Mouse (Mus musculus): ENCODE results near the gene Sugt1.

Gene Sugt1

DNA sequence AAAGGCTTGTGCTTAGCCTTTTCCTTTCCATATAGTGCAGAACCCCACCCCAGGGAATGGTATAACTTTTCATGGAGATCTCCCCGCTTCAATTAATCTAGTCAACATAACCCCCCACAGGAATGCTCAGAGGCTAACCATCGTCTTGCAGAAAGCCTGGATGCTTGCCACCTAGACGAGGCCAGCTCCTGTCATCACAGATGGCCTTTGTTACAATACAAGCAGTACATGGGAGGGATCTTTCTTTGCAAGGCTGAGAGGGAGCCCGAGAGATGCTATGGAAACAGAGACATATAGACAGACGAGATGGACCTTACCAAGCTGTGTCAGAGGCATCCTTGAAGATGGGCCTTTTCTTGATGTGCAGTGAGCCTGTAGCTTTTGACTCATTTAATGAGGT is 93.2 kb downstream of the Sugt1 start:
- DNase-seq: no peak
